In the genomic region with DNA sequence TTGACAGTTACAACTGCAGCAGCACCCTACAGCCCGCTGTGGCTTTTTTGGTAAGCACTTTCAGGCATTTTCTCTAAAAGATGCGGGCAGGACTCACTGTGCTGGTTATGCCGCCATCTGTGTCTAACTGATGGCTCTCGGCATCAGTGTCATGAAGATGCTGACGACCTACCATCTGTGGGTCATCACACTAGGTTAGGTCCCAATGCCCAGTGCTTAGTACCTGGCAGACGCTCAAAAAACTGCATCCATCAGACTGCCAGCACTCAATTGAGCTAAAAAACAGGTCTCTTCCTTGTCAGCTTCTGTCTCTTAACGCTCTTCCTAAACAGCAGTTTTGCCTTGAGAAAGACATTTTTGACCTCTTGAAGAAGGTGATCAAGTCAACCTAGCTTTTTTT, we compare ENCODE assay signal across 7 mouse cellular contexts. TPM values are rescaled to one million over a fixed set of nuclear protein-coding genes. Genes with fewer than 3 reads are reported as not detected.
DNase-seq lines count a peak whose midpoint lies in the region; ATAC-seq and TF ChIP-seq lines count a peak whose summit lies in the region.

No protein-coding gene starts in this region.

- no peak for DNase-seq in intestine, embryonic 14.5 days (ENCODE audit: low spot score)
- DNase-seq in brain, adult 2 months (ENCODE audit: low read depth, low spot score) = peak; percentile 75
- DNase-seq in hindbrain, postnatal 0 days (ENCODE audit: low spot score) = peak; percentile 10
- no peak for DNase-seq in urinary bladder, postnatal 10 days (ENCODE audit: low spot score)
- no peak for DNase-seq in lung, postnatal 36 days

- H3K9me3 ChIP-seq in intestine, embryonic 14.5 days (ENCODE audit: control insufficient read depth, low read length) = no peaks in the 10 kb centered on the region
- H3K9me3 ChIP-seq in intestine, postnatal 0 days (ENCODE audit: control insufficient read depth) = no peaks in the 10 kb centered on the region
- no peaks in the 10 kb centered on the region for H3K9me3 ChIP-seq in E14TG2a.4 (ENCODE audit: low read length)
- H3K9me3 ChIP-seq in hindbrain, postnatal 0 days (ENCODE audit: low read length) = no peaks in the 10 kb centered on the region

- TF ChIP-seq CTCF in intestine, postnatal 0 days (IDR thresholded peaks at IDR 0.05; ENCODE audit: low read depth) = no peak
- TF ChIP-seq CTCF in E14TG2a.4 (conservative IDR thresholded peaks at IDR 0.05; ENCODE audit: low read length) = no peak
- no peak for TF ChIP-seq CTCF in hindbrain, postnatal 0 days (IDR thresholded peaks at IDR 0.05; ENCODE audit: low read depth)

- no peak for ATAC-seq in intestine, embryonic 14.5 days (replicated peaks; ENCODE audit: low FRiP score, low TSS enrichment, low read depth)
- ATAC-seq in intestine, postnatal 0 days = no peak
- ATAC-seq in hindbrain, postnatal 0 days = no peak

- no peak overlapping the region for H3K9ac ChIP-seq in intestine, embryonic 14.5 days (ENCODE audit: low read length)
- no peak overlapping the region for H3K9ac ChIP-seq in intestine, postnatal 0 days (ENCODE audit: low read depth, low read length)
- H3K9ac ChIP-seq in hindbrain, postnatal 0 days (replicated peaks; ENCODE audit: low read length) = no peak overlapping the region; the same call in 1 of the 2 replicates

- no peaks in the 10 kb centered on the region for H3K36me3 ChIP-seq in intestine, embryonic 14.5 days (ENCODE audit: control insufficient read depth, insufficient read depth, low read length)
- H3K36me3 ChIP-seq in intestine, postnatal 0 days (ENCODE audit: control insufficient read depth, insufficient read depth) = no peaks in the 10 kb centered on the region
- H3K36me3 ChIP-seq in E14TG2a.4 (ENCODE audit: insufficient read depth, low read length) = peaks cover 21% of the 10 kb centered on the region
- H3K36me3 ChIP-seq in hindbrain, postnatal 0 days (ENCODE audit: insufficient read depth, low read length) = no peaks in the 10 kb centered on the region

- H3K4me2 ChIP-seq in intestine, embryonic 14.5 days (ENCODE audit: low read length) = 0 out of 2 replicates have a peak overlapping the region, but pooled peaks have one; percentile 8
- H3K4me2 ChIP-seq in intestine, postnatal 0 days (replicated peaks; ENCODE audit: low read depth) = no peak overlapping the region
- no peak overlapping the region for H3K4me2 ChIP-seq in hindbrain, postnatal 0 days (ENCODE audit: low read depth, low read length)

- H3K4me1 ChIP-seq in intestine, embryonic 14.5 days (replicated peaks; ENCODE audit: control insufficient read depth, insufficient read depth, low read length) = peaks cover 16% of the 10 kb centered on the region
- peaks cover 8% of the 10 kb centered on the region for H3K4me1 ChIP-seq in intestine, postnatal 0 days (replicated peaks; ENCODE audit: control insufficient read depth, insufficient read depth, low read length)
- H3K4me1 ChIP-seq in E14TG2a.4 (replicated peaks; ENCODE audit: low read depth, low read length) = peaks cover 60% of the 10 kb centered on the region
- peaks cover 16% of the 10 kb centered on the region for H3K4me1 ChIP-seq in hindbrain, postnatal 0 days (ENCODE audit: insufficient read depth, low read length)

- H3K27me3 ChIP-seq in intestine, embryonic 14.5 days (replicated peaks; ENCODE audit: control insufficient read depth, insufficient read depth, low read length) = no peaks in the 10 kb centered on the region
- H3K27me3 ChIP-seq in intestine, postnatal 0 days (replicated peaks; ENCODE audit: control insufficient read depth, insufficient read depth, low read length) = no peaks in the 10 kb centered on the region
- H3K27me3 ChIP-seq in E14TG2a.4 (ENCODE audit: insufficient read depth, low read length) = peaks cover 3% of the 10 kb centered on the region; the same call in 1 of the 2 replicates
- H3K27me3 ChIP-seq in hindbrain, postnatal 0 days (ENCODE audit: insufficient read depth, low read length) = no peaks in the 10 kb centered on the region

- 78% methylated on average over 7 of the region's 7 CpGs for WGBS in intestine, embryonic 14.5 days
- WGBS in intestine, postnatal 0 days = 61% methylated on average over 7 of the region's 7 CpGs
- WGBS in hindbrain, postnatal 0 days = 70% methylated on average over 7 of the region's 7 CpGs

- no peak overlapping the region for H3K4me3 ChIP-seq in intestine, embryonic 14.5 days (ENCODE audit: low read depth, low read length)
- no peak overlapping the region for H3K4me3 ChIP-seq in intestine, postnatal 0 days (ENCODE audit: low read depth, low read length)
- 0 out of 2 replicates have a peak overlapping the region, but pooled peaks have one; percentile 96 for H3K4me3 ChIP-seq in E14TG2a.4 (replicated peaks; ENCODE audit: low read length)
- H3K4me3 ChIP-seq in hindbrain, postnatal 0 days (ENCODE audit: low read length) = no peak overlapping the region

- no peak overlapping the region for H3K27ac ChIP-seq in intestine, embryonic 14.5 days (ENCODE audit: low read depth)
- H3K27ac ChIP-seq in intestine, postnatal 0 days (ENCODE audit: low read depth, low read length) = no peak overlapping the region
- no peak overlapping the region for H3K27ac ChIP-seq in hindbrain, postnatal 0 days

RNA-seq across cellular contexts. Expression of a gene that starts 2.5 kb away (rescaled TPM):
- polyA plus RNA-seq in intestine, embryonic 14.5 days (2014; fragmentation: Nextera tagmentation; extraction: Ambion mirVana) = 157 and 166 TPM in 2 replicates
- 47.6 and 48.8 TPM in 2 replicates for polyA plus RNA-seq in intestine, postnatal 0 days (2015; fragmentation: Nextera tagmentation; extraction: Ambion mirVana)
- total RNA-seq in hindbrain, postnatal 0 days (2014; rRNA removed) = 57.6 and 68.5 TPM in 2 replicates
- polyA plus RNA-seq in hindbrain, postnatal 0 days (2015; fragmentation: Nextera tagmentation; extraction: Ambion mirVana) = 75.1 and 77.7 TPM in 2 replicates

RNA-seq across cellular contexts. Expression of a gene that starts 29.0 kb away (rescaled TPM):
- polyA plus RNA-seq in intestine, embryonic 14.5 days (2014; fragmentation: Nextera tagmentation; extraction: Ambion mirVana) = 17.3 and 17.7 TPM in 2 replicates
- polyA plus RNA-seq in intestine, postnatal 0 days (2015; fragmentation: Nextera tagmentation; extraction: Ambion mirVana) = 9.1 and 9.7 TPM in 2 replicates
- total RNA-seq in hindbrain, postnatal 0 days (2014; rRNA removed) = 22.0 and 22.9 TPM in 2 replicates
- 19.1 and 20.1 TPM in 2 replicates for polyA plus RNA-seq in hindbrain, postnatal 0 days (2015; fragmentation: Nextera tagmentation; extraction: Ambion mirVana)

Comparison
In these comparisons a context has a peak if more than half of its experiments do, and no peak if none do; other contexts are left out.
1. DNase-seq: peak in brain, adult 2 months (single experiment) and hindbrain, postnatal 0 days (single experiment); none in intestine, embryonic 14.5 days (single experiment), urinary bladder, postnatal 10 days (single experiment) and lung, postnatal 36 days (single experiment).